ENCODE assay signal across 15 mouse cellular contexts in the genomic region with DNA sequence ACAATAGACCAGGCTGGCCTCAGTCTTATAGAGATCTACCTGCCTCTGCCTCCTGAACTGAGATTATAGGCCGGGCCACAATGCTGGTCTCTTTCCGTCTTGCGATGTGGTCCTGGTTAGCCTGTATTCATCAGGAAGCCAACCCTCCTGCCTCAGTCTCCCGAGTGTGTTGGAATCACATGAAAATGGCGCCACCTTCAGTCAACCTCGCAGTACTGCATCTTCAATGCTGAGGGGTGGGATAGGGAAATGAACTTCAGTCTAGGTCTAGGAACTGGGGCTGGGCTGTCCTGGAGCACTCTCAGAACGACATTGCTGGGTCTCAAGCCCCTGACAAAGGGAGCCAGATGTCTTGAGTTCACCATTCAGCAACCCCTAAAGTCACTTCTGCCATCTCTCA. TPM values are rescaled to one million over a fixed set of nuclear protein-coding genes. Genes with fewer than 3 reads are reported as not detected.
DNase-seq lines count a peak whose midpoint lies in the region; ATAC-seq lines count a peak whose summit lies in the region.
"Had no signal": no experiment of that assay in that cellular context is flagged by ENCODE, and none has a peak within 500 bp of the region (broad histone marks: within the 10 kb centered on the region; RNA-seq: fewer than 3 reads in every experiment).

No protein-coding gene starts in this region.

- no peaks in the 10 kb centered on the region for H3K9me3 ChIP-seq in liver, embryonic 11.5 days (ENCODE audit: control insufficient read depth, low read length)
- H3K9me3 ChIP-seq: forebrain, embryonic 15.5 days; liver, embryonic 15.5 days had no signal

- no peaks in the 10 kb centered on the region for H3K27me3 ChIP-seq in liver, embryonic 11.5 days (replicated peaks; ENCODE audit: control insufficient read depth, insufficient read depth, low read length)
- H3K27me3 ChIP-seq: embryonic facial prominence, embryonic 13.5 days; forebrain, embryonic 15.5 days; liver, embryonic 15.5 days had no signal

- H3K4me2 ChIP-seq in liver, embryonic 11.5 days: no peak overlapping the region
- H3K4me2 ChIP-seq: embryonic facial prominence, embryonic 13.5 days; forebrain, embryonic 15.5 days; liver, embryonic 15.5 days had no signal

- H3K27ac ChIP-seq in liver, embryonic 11.5 days (ENCODE audit: low read depth, low read length): no peak overlapping the region
- H3K27ac ChIP-seq: embryonic facial prominence, embryonic 13.5 days; forebrain, embryonic 15.5 days; liver, embryonic 15.5 days had no signal

- H3K4me3 ChIP-seq in liver, embryonic 11.5 days (ENCODE audit: low read depth, low read length): no peak overlapping the region
- H3K4me3 ChIP-seq: embryonic facial prominence, embryonic 13.5 days; forebrain, embryonic 15.5 days; liver, embryonic 15.5 days had no signal

- H3K4me1 ChIP-seq in liver, embryonic 11.5 days (replicated peaks; ENCODE audit: control insufficient read depth, insufficient read depth, low read length): peaks cover 7% of the 10 kb centered on the region

- DNase-seq in CD4-positive, CD25-positive, alpha-beta regulatory T cell, adult 2 months (ENCODE audit: low read depth, low spot score): peak; percentile 66
- DNase-seq in liver: peak; percentile 25
- no peak for DNase-seq in liver, embryonic 11.5 days (ENCODE audit: low spot score)
- DNase-seq in CD4-positive helper T cell, adult 2 months (ENCODE audit: low read depth, low spot score): peak; percentile 51
- DNase-seq in urinary bladder, adult 2 months (ENCODE audit: low spot score): no peak
- DNase-seq in adrenal gland, postnatal 36 days: no peak
- DNase-seq: cerebellum, postnatal 10 days; kidney, postnatal 14 days had no signal

- no peaks in the 10 kb centered on the region; the same call in 1 of the 2 replicates for H3K36me3 ChIP-seq in liver, embryonic 11.5 days (ENCODE audit: control insufficient read depth, insufficient read depth, low read length)
- H3K36me3 ChIP-seq: forebrain, embryonic 15.5 days had no signal

- no peak overlapping the region for H3K9ac ChIP-seq in liver, embryonic 11.5 days (ENCODE audit: low read depth, low read length)
- H3K9ac ChIP-seq: embryonic facial prominence, embryonic 13.5 days; forebrain, embryonic 15.5 days; liver, embryonic 15.5 days had no signal

- WGBS in liver, embryonic 11.5 days: 63% methylated on average over 7 of the region's 7 CpGs

- ATAC-seq in CD4-positive, CD25-positive, alpha-beta regulatory T cell, adult 4 months: no peak
- no peak for ATAC-seq in liver, embryonic 11.5 days (replicated peaks; ENCODE audit: low FRiP score)
- ATAC-seq in granulocyte monocyte progenitor cell, adult 5-6 weeks (replicated peaks; ENCODE audit: poor library complexity, severe bottlenecking): peak; percentile 48; the same call in 1 of the 2 replicates
- ATAC-seq: forebrain, embryonic 15.5 days had no signal

RNA-seq across cellular contexts. Expression of a gene that starts 8.7 kb away (rescaled TPM):
- 1 to 10 TPM; 3.7 to 6.9 TPM for polyA plus RNA-seq in CD4-positive, CD25-positive, alpha-beta regulatory T cell, adult 4 months (2017; shearing (Covaris generic))
- 5.6 and 5.8 TPM in 2 replicates for polyA plus RNA-seq in liver, embryonic 11.5 days (2014; fragmentation: Nextera tagmentation; extraction: Ambion mirVana)
- total RNA-seq in granulocyte monocyte progenitor cell, adult 5-6 weeks (2014; fragmentation: Nextera tagmentation): 5.8 and 9.9 TPM in 2 replicates
- total RNA-seq in granulocyte monocyte progenitor cell, adult 5-6 weeks (2017): 3.6 and 4.3 TPM in 2 replicates
- polyA plus RNA-seq in urinary bladder, adult 2 months (2012; rRNA removed): 9.0 and 9.4 TPM in 2 replicates
- total RNA-seq in adrenal gland, postnatal 36 days (2021): 1 to 10 TPM; 4.3 to 6.0 TPM

RNA-seq across cellular contexts. Expression of a gene that starts 19.7 kb away (rescaled TPM):
- not detected for polyA plus RNA-seq in CD4-positive, CD25-positive, alpha-beta regulatory T cell, adult 4 months (2017; shearing (Covaris generic))
- polyA plus RNA-seq in liver, embryonic 11.5 days (2014; fragmentation: Nextera tagmentation; extraction: Ambion mirVana): 15.0 and 17.8 TPM in 2 replicates
- 0.77 and 1.0 TPM in 2 replicates for total RNA-seq in granulocyte monocyte progenitor cell, adult 5-6 weeks (2014; fragmentation: Nextera tagmentation)
- 1.2 and 2.1 TPM in 2 replicates for total RNA-seq in granulocyte monocyte progenitor cell, adult 5-6 weeks (2017)
- 38.5 and 43.1 TPM in 2 replicates for polyA plus RNA-seq in urinary bladder, adult 2 months (2012; rRNA removed)
- 10 to 100 TPM; 17.5 to 24.8 TPM for total RNA-seq in adrenal gland, postnatal 36 days (2021)

RNA-seq across cellular contexts. Expression of a gene that starts 20.7 kb away (rescaled TPM):
- 100 to 1,000 TPM; 154 to 163 TPM for polyA plus RNA-seq in CD4-positive, CD25-positive, alpha-beta regulatory T cell, adult 4 months (2017; shearing (Covaris generic))
- polyA plus RNA-seq in liver, embryonic 11.5 days (2014; fragmentation: Nextera tagmentation; extraction: Ambion mirVana): 411 and 417 TPM in 2 replicates
- total RNA-seq in granulocyte monocyte progenitor cell, adult 5-6 weeks (2014; fragmentation: Nextera tagmentation): 237 and 287 TPM in 2 replicates
- 63.3 and 69.9 TPM in 2 replicates for total RNA-seq in granulocyte monocyte progenitor cell, adult 5-6 weeks (2017)
- polyA plus RNA-seq in urinary bladder, adult 2 months (2012; rRNA removed): 146 and 179 TPM in 2 replicates
- total RNA-seq in adrenal gland, postnatal 36 days (2021): 100 to 1,000 TPM; 347 to 407 TPM

RNA-seq across cellular contexts. Expression of a gene that starts 24.1 kb away (rescaled TPM):
- not detected for polyA plus RNA-seq in CD4-positive, CD25-positive, alpha-beta regulatory T cell, adult 4 months (2017; shearing (Covaris generic))
- not detected in 2 replicates for polyA plus RNA-seq in liver, embryonic 11.5 days (2014; fragmentation: Nextera tagmentation; extraction: Ambion mirVana)
- 0.09 TPM in 1 of 2 replicates, not detected in the other for total RNA-seq in granulocyte monocyte progenitor cell, adult 5-6 weeks (2014; fragmentation: Nextera tagmentation)
- total RNA-seq in granulocyte monocyte progenitor cell, adult 5-6 weeks (2017): not detected in 2 replicates
- polyA plus RNA-seq in urinary bladder, adult 2 months (2012; rRNA removed): not detected in 2 replicates
- not detected for total RNA-seq in adrenal gland, postnatal 36 days (2021)
- total RNA-seq: hematopoietic stem cell, adult 5-6 weeks had no signal
- polyA plus RNA-seq: embryonic facial prominence, embryonic 13.5 days; gonadal fat pad, adult 2 months; liver, embryonic 15.5 days had no signal

RNA-seq across cellular contexts. Expression of a gene that starts 42.7 kb away (rescaled TPM):
- 10 to 100 TPM; 21.0 to 28.8 TPM for polyA plus RNA-seq in CD4-positive, CD25-positive, alpha-beta regulatory T cell, adult 4 months (2017; shearing (Covaris generic))
- 71.6 and 76.4 TPM in 2 replicates for polyA plus RNA-seq in liver, embryonic 11.5 days (2014; fragmentation: Nextera tagmentation; extraction: Ambion mirVana)
- total RNA-seq in granulocyte monocyte progenitor cell, adult 5-6 weeks (2014; fragmentation: Nextera tagmentation): 70.3 and 79.6 TPM in 2 replicates
- 85.8 and 93.8 TPM in 2 replicates for total RNA-seq in granulocyte monocyte progenitor cell, adult 5-6 weeks (2017)
- polyA plus RNA-seq in urinary bladder, adult 2 months (2012; rRNA removed): 14.1 and 14.2 TPM in 2 replicates
- total RNA-seq in adrenal gland, postnatal 36 days (2021): 10 to 100 TPM; 22.5 to 27.0 TPM

Comparison
In these comparisons a context has a peak if more than half of its experiments do, and no peak if none do; other contexts are left out.
1. DNase-seq: peak in CD4-positive, CD25-positive, alpha-beta regulatory T cell, adult 2 months (single experiment), liver (single experiment) and CD4-positive helper T cell, adult 2 months (single experiment); none in liver, embryonic 11.5 days (single experiment), urinary bladder, adult 2 months (single experiment) and adrenal gland, postnatal 36 days (0 of 2).
2. RNA of a gene that starts 19.7 kb away (polyA plus RNA-seq): 38.5 to 43.1 TPM in urinary bladder, adult 2 months and 15.0 to 17.8 TPM in liver, embryonic 11.5 days; not detected in CD4-positive, CD25-positive, alpha-beta regulatory T cell, adult 4 months; every median in the first group is over 10 times any median in the second.